Mouse (Mus musculus) thymus, postnatal 0 days (tissue): Measurements from ENCODE around the gene Setx. TPM values are rescaled to one million over a fixed set of nuclear protein-coding genes. Genes with fewer than 3 reads are reported as not detected.

ENCODE experiments used
- DNase-seq: peaks from one replicate; pipeline ENCODE4 v3.0.0-alpha.2; 2015; ENCODE audit warnings: low spot score
- polyA plus RNA-seq: library from polyadenylated mRNA; unstranded; fragments of >200 nt; fragmentation: Nextera tagmentation; extraction: Ambion mirVana; gene quantifications from 2 replicates; pipeline ENCODE4 v1.2.1, GENCODE M21; 2015

The Setx gene
- polyA plus RNA-seq, 1 experiment from 2014 or later, result 14.9 TPM

- DNase-seq, result no peak
Observed at GRCm38 (mm10) chr2:29217042-29217441, 93.1 kb downstream of the Setx start.

DNA sequence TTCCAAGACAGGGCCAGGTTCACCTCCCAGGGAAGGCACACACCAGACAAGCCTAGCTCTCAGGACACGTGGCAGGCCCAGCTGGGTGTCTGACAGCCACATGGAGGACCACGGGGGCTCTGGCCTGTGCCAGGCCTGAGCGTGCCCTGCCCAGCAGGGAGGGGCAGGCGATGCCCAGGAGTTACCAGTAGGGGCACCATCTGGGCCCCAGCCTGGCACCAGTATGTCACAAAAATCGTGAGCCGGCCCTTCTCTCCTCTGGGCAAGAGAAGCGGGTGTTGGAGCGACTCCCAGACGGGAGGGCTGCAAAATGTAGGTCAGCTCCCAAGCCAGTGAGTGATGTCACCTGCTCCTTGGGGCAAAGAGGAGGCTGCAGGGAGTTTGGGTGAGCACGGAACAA lies 93.9 kb downstream of the Setx start:
- no peak for DNase-seq

DNA sequence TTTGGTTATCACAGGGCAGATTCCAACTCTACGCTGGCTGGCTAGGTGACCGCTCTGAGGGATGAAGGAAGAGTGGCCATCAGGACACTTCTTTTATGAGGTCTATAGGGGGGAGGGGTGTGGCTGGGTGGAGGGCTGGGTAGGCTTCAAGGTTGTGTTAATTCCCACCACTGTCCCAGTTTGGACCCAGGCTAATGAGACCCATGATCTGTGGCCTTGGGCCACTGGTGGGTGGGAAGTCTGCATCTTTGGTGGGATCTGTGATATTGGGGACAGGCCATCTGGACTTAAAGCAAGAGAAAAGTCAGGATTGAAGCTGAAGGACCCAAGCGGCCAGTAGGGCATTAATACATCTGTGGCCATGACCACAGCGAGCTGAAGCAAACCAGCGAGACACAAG lies 94.8 kb downstream of the Setx start:
- no peak for DNase-seq

- DNase-seq, result no peak
Observed at GRCm38 (mm10) chr2:29222302-29222701, 98.3 kb downstream of the Setx start.

- DNase-seq, result no peak
Observed at GRCm38 (mm10) chr2:29223591-29224262, 99.7 kb downstream of the Setx start.

GRCm38 (mm10) chr2:29226671-29227070 lies 102.7 kb downstream of the Setx start:
- DNase-seq, result no peak

DNA sequence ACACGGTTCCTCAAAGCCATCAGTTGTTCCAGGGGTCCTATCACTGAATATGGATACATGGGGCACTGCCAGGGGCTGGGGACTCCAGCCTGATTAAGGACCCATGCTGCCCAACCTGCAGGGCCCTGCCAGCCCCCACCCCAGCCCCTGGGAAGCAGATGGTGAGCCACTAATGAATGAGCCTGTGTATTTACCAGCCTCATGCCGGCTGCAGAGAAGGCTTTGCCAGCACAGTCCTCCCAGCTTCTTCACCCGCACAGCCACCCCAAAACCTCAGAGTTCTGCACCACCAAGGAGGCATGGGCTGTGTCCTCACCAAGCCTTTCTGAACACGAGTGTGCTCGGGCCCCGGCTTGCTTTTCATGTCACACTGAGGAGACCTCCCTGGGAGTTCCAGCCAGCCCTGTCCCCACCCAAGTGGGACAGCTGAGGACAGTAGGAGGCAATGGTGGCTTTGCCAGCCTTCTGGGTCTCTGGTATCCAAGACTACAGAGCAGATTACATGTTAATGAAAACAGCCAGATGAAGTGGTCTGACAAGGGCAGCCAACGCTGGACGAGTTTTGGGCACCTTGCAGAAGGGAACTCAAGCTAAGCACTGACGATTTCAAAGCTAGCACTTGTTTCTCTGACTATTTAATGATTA lies 106.3 kb downstream of the Setx start:
- DNase-seq, result no peak

Other genes with a start within 250 kb of the Setx start
- gene Barhl1, start 207.5 kb upstream of the Setx start, polyA plus RNA-seq, result not detected in 2 replicates
- gene Cfap77, start 69.1 kb upstream of the Setx start, polyA plus RNA-seq, result 0.27 and 0.40 TPM in 2 replicates
- gene Ttf1, start 63.9 kb upstream of the Setx start, polyA plus RNA-seq, result 10.4 and 11.4 TPM in 2 replicates
- 0.18 and 0.28 TPM in 2 replicates for gene Ntng2, start 128.8 kb downstream of the Setx start, polyA plus RNA-seq
- gene Med27, start 222.6 kb downstream of the Setx start, polyA plus RNA-seq, result 57.1 and 58.6 TPM in 2 replicates